Mouse (Mus musculus) MEL (cell line): ENCODE data around the gene Ehd2. TPM values are rescaled to one million over a fixed set of nuclear protein-coding genes. Genes with fewer than 3 reads are reported as not detected.

Experiments used
- DNase-seq: peaks from one replicate; pipeline ENCODE4 v3.0.0; 2011; ENCODE audit warnings: low read depth, low spot score
- H3K27ac ChIP-seq: 2 replicates; pipeline ENCODE4 v1.5.1; 2012; ENCODE audit warnings: low read depth, mild to moderate bottlenecking, control low read depth, low read length, moderate library complexity; ENCODE audit not compliant: control insufficient read depth
- H3K27me3 ChIP-seq, 2 experiments: fragments of 150-350 bp in 1 of 2; sonication (generic) in 1 of 2; 2 replicates each; pipeline ENCODE4 v1.6.1; 2012; ENCODE audit warnings: low read length in 2 of 2, mild to moderate bottlenecking in 2 of 2, improper control_type of control experiment in 1 of 2, moderate library complexity in 1 of 2; ENCODE audit not compliant: insufficient read depth in 2 of 2, control insufficient read depth in 1 of 2
- H3K36me3 ChIP-seq, 2 experiments: 2 replicates each; pipeline ENCODE4 v1.6.1; 2012 to 2014; ENCODE audit warnings: low read length in 2 of 2, improper control_type of control experiment in 1 of 2, inconsistent platforms in 1 of 2, mild to moderate bottlenecking in 1 of 2; ENCODE audit not compliant: insufficient read depth in 2 of 2, control insufficient read depth in 1 of 2
- H3K4me1 ChIP-seq, 2 experiments: fragments of 150-350 bp in 1 of 2; sonication (generic) in 1 of 2; 2 replicates each; pipeline ENCODE4 v1.6.1; 2012; ENCODE audit warnings: low read length in 2 of 2, improper control_type of control experiment in 1 of 2, mild to moderate bottlenecking in 1 of 2; ENCODE audit not compliant: insufficient read depth in 2 of 2, control insufficient read depth in 1 of 2
- H3K4me3 ChIP-seq, 2 experiments: fragments of 150-350 bp in 1 of 2; sonication (generic) in 1 of 2; 2 replicates each; pipeline ENCODE4 v1.5.1; 2012; ENCODE audit warnings: low read depth in 2 of 2, low read length in 2 of 2, mild to moderate bottlenecking in 2 of 2, moderate library complexity in 2 of 2, control low read depth in 1 of 2, improper control_type of control experiment in 1 of 2; ENCODE audit not compliant: control insufficient read depth in 1 of 2, insufficient read depth in 1 of 2
- H3K79me2 ChIP-seq: 2 replicates; pipeline ENCODE4 v1.6.1; 2012; ENCODE audit warnings: mild to moderate bottlenecking, low read length, moderate library complexity; ENCODE audit not compliant: control insufficient read depth, poor library complexity, insufficient read depth
- H3K9ac ChIP-seq: 2 replicates; pipeline ENCODE4 v1.6.1; 2012; ENCODE audit warnings: low read depth, mild to moderate bottlenecking, control low read depth, low read length, moderate library complexity; ENCODE audit not compliant: control insufficient read depth, poor library complexity, severe bottlenecking
- H3K9me3 ChIP-seq: fragments of 150-350 bp; sonication (generic); replicated peaks from 2 replicates; pipeline ENCODE4 v1.6.1; 2012; ENCODE audit warnings: mild to moderate bottlenecking, low read length, improper control_type of control experiment, moderate library complexity; ENCODE audit not compliant: insufficient read depth
- CHD1 ChIP-seq: IDR thresholded peaks from 2 replicates; pipeline ENCODE4 v1.6.1; 2012; ENCODE audit warnings: low read depth, mild to moderate bottlenecking, inconsistent platforms, low read length, improper control_type of control experiment
- CHD2 ChIP-seq: IDR thresholded peaks from 2 replicates; pipeline ENCODE4 v1.6.1; 2011; ENCODE audit warnings: low read length, improper control_type of control experiment
- CTCF ChIP-seq, 3 experiments: IDR thresholded peaks in 2 of 3; conservative IDR thresholded peaks in 1 of 3; 2 replicates each; pipeline ENCODE4 v1.5.1; 2011 to 2012; ENCODE audit warnings: low read length in 3 of 3, low read depth in 2 of 3, mild to moderate bottlenecking in 2 of 3, improper control_type of control experiment in 1 of 3, inconsistent platforms in 1 of 3, mixed read lengths in 1 of 3, moderate library complexity in 1 of 3; ENCODE audit not compliant: control insufficient read depth in 1 of 3, insufficient read depth in 1 of 3, poor library complexity in 1 of 3, severe bottlenecking in 1 of 3
- E2F4 ChIP-seq: IDR thresholded peaks from 2 replicates; pipeline ENCODE4 v1.6.1; 2011; ENCODE audit warnings: low read depth, low read length, improper control_type of control experiment, borderline replicate concordance
- ELF1 ChIP-seq: IDR thresholded peaks from 2 replicates; pipeline ENCODE4 v1.6.1; 2014; ENCODE audit warnings: low read depth, mild to moderate bottlenecking, inconsistent platforms, low read length, improper control_type of control experiment, moderate library complexity
- GABPA ChIP-seq: IDR thresholded peaks from 2 replicates; pipeline ENCODE4 v1.6.1; 2012; ENCODE audit warnings: low read depth, mild to moderate bottlenecking, inconsistent platforms, low read length, improper control_type of control experiment, moderate library complexity
- GATA1 ChIP-seq: IDR thresholded peaks from 2 replicates; pipeline ENCODE4 v1.6.1; 2011; ENCODE audit warnings: low read depth, low read length, improper control_type of control experiment
- HCFC1 ChIP-seq: IDR thresholded peaks from 2 replicates; pipeline ENCODE4 v1.6.1; 2012; ENCODE audit warnings: low read depth, mild to moderate bottlenecking, inconsistent platforms, low read length, improper control_type of control experiment, moderate library complexity
- MAX ChIP-seq: IDR thresholded peaks from 2 replicates; pipeline ENCODE4 v1.6.1; 2011; ENCODE audit warnings: low read length, improper control_type of control experiment
- MAZ ChIP-seq: IDR thresholded peaks from 2 replicates; pipeline ENCODE4 v1.6.1; 2012; ENCODE audit warnings: low read depth, mild to moderate bottlenecking, inconsistent platforms, low read length, improper control_type of control experiment
- MEF2A ChIP-seq: IDR thresholded peaks from 2 replicates; pipeline ENCODE4 v1.6.1; 2014; ENCODE audit warnings: low read depth, mild to moderate bottlenecking, inconsistent platforms, low read length, improper control_type of control experiment; ENCODE audit not compliant: poor library complexity, insufficient replicate concordance, severe bottlenecking; ENCODE audit errors: extremely low read depth
- MYB ChIP-seq: IDR thresholded peaks from 2 replicates; pipeline ENCODE4 v1.6.1; 2011; ENCODE audit warnings: mild to moderate bottlenecking, low read depth, low read length, improper control_type of control experiment
- MYC ChIP-seq: IDR thresholded peaks from 2 replicates; pipeline ENCODE4 v1.6.1; 2011; ENCODE audit warnings: low read depth, mild to moderate bottlenecking, low read length, improper control_type of control experiment, moderate library complexity
- RAD21 ChIP-seq: IDR thresholded peaks from 2 replicates; pipeline ENCODE4 v1.6.1; 2011; ENCODE audit warnings: mild to moderate bottlenecking, low read depth, low read length, improper control_type of control experiment
- SIN3A ChIP-seq: IDR thresholded peaks from 2 replicates; pipeline ENCODE4 v1.6.1; 2012; ENCODE audit warnings: low read length, improper control_type of control experiment, inconsistent platforms
- SMC3 ChIP-seq: IDR thresholded peaks from 2 replicates; pipeline ENCODE4 v1.6.1; 2011; ENCODE audit warnings: low read depth, low read length, improper control_type of control experiment
- TBP ChIP-seq: IDR thresholded peaks from 2 replicates; pipeline ENCODE4 v1.8.0; 2011; ENCODE audit warnings: low read depth, low read length, improper control_type of control experiment
- TCF12 ChIP-seq: IDR thresholded peaks from 2 replicates; pipeline ENCODE4 v1.6.1; 2014; ENCODE audit warnings: low read depth, mild to moderate bottlenecking, inconsistent platforms, low read length, improper control_type of control experiment, moderate library complexity
- UBTF ChIP-seq: IDR thresholded peaks from 2 replicates; pipeline ENCODE4 v1.6.1; 2012; ENCODE audit warnings: low read depth, mild to moderate bottlenecking, inconsistent platforms, low read length, improper control_type of control experiment, moderate library complexity, borderline replicate concordance; ENCODE audit not compliant: insufficient read depth
- USF1 ChIP-seq: IDR thresholded peaks from 2 replicates; pipeline ENCODE4 v1.6.1; 2014; ENCODE audit warnings: low read depth, mild to moderate bottlenecking, inconsistent platforms, low read length, improper control_type of control experiment, moderate library complexity
- ZC3H11A ChIP-seq: IDR thresholded peaks from 2 replicates; pipeline ENCODE4 v1.6.1; 2012; ENCODE audit warnings: low read depth, mild to moderate bottlenecking, inconsistent platforms, low read length, improper control_type of control experiment
- ZKSCAN1 ChIP-seq: IDR thresholded peaks from 2 replicates; pipeline ENCODE4 v1.6.1; 2012; ENCODE audit warnings: low read depth, mild to moderate bottlenecking, inconsistent platforms, low read length, improper control_type of control experiment, moderate library complexity
- ZNF384 ChIP-seq: IDR thresholded peaks from 2 replicates; pipeline ENCODE4 v1.6.1; 2012; ENCODE audit warnings: low read depth, mild to moderate bottlenecking, inconsistent platforms, low read length, improper control_type of control experiment
- polyA plus RNA-seq, 2 experiments: library from polyadenylated mRNA; stranded (reverse) in 1 of 2; unstranded in 1 of 2; fragments of >175 nt in 1 of 2; fragments of >200 nt in 1 of 2; gene quantifications; 2 replicates each; pipeline versions ENCODE4 v1.2.1 to v1.2.4; 2012; ENCODE audit warnings: low replicate concordance in 2 of 2, low read depth in 1 of 2; ENCODE audit not compliant: insufficient read length in 2 of 2, insufficient read depth in 1 of 2, missing spikeins in 1 of 2
- total RNA-seq: library from RNA; depleted of rRNA; stranded (reverse); fragments of 300-350 nt; gene quantifications from 2 replicates; pipeline ENCODE4 v1.2.3, GENCODE M21; 2012

Gene Ehd2
- total and polyA plus RNA-seq, 3 experiments: 3.2 to 6.2 TPM; not detected in 1

DNA sequence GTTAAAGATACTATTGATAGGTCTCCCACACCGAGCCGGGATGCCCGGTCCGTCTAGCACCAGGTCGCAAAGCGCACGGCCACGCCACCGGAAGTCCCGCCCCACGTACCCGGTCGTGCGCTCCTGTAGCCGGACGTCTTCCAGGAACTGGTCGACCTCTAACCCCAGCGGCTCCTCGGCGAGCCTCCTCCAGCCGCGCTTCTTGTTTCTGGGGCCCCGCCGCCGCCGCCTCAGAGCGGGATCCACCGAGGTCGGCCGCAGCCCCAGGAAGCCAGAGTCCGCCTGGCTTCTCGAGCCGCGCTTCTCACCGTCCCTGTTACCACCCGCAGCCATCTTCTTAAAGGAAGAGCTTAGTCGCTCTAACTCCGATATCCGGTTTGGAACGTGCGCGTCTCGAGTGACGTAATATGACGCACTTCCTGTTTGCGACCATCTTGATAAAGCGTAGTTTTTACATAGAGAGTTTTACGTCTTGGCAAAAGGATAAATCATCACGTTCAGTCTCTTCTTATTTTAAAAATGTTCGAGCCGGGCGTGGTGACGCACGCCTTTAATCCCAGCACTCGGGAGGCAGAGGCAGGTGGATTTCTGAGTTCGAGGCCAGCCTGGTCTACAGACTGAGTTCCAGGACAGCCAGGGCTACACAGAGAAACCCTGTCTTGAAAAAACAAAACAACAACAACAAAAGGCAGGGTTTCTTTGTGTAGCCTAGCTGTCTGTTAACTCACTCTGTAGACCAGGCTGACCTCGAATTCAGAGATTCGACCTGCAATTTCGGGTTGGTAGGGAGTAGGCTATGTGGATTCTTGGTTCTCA lies 21.4 kb downstream of the Ehd2 start, which contains the start of gene Nop53 (continued):
- TF ChIP-seq SMC3 (no peak), E2F4 (no peak), USF1 (0 out of 2 replicates have a peak, but pooled peaks have one; percentile 25), ZKSCAN1 (no peak), ELF1 (peak; percentile 81), MEF2A (no peak), MAZ (no peak), RAD21 (no peak), GATA1 (peak; percentile 85), HCFC1 (peak; percentile 89), MYC (peak; percentile 62; the same call in 1 of the 2 replicates), MYB (no peak), CHD2 (no peak), GABPA (no peak; the same call in 1 of the 2 replicates), UBTF (no peak), TCF12 (peak; percentile 23; the same call in 1 of the 2 replicates), ZC3H11A (no peak), SIN3A (peak; percentile 76)
- TF ChIP-seq, all 39 proteins: peak for 17

DNA sequence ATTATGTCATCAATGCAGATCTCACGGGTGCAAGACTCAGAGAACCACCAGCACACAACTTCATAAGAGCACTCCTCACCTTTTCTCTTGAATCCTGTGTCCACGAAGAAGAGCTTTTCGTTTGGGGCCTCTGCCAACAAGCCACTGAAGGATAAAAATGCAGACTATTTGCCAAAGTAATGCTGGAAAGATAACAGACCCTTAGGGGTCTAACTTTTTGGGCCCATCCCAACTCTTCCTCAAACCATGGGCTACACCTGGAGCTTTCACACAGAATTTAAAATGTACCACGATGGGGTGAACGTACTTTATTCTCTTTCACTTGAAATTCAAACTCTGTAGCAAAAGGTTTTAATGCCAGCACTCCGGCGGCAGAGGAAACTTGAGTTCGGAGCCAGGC lies 22.2 kb downstream of the Ehd2 start:
- no peaks in the 10 kb centered on the region for H3K27me3 ChIP-seq
- peaks cover 7 to 33% of the 10 kb centered on the region in 2 experiments for H3K4me1 ChIP-seq
- H3K79me2 ChIP-seq: peaks cover 25% of the 10 kb centered on the region
- TF ChIP-seq MAX (no peak), HCFC1 (no peak), CTCF (IDR thresholded peaks at IDR 0.05 in 2 of 3, conservative IDR thresholded peaks at IDR 0.05 in 1 of 3; ENCODE audit: control insufficient read depth in 1 of 3, insufficient read depth in 1 of 3, low read depth in 2 of 3, low read length in 3 of 3, poor library complexity in 1 of 3, severe bottlenecking in 1 of 3) (no peak), CHD1 (no peak), SMC3 (no peak), ZNF384 (no peak), GATA1 (no peak), TBP (no peak), ZC3H11A (no peak)
- peak overlapping the region; percentile 68 for H3K27ac ChIP-seq
- peak overlapping the region; percentile 96 to 98 for H3K4me3 ChIP-seq
- H3K9me3 ChIP-seq: no peaks in the 10 kb centered on the region
- H3K9ac ChIP-seq: peak overlapping the region; percentile 98
- no peak for DNase-seq
- peaks cover 4 to 38% of the 10 kb centered on the region in 2 experiments; a peak in 3 of 4 replicates for H3K36me3 ChIP-seq
